Mouse (Mus musculus) CH12.LX (cell line): ENCODE measurements around the gene Tapbpl. TPM values are rescaled to one million over a fixed set of nuclear protein-coding genes. Genes with fewer than 3 reads are reported as not detected.

Experiments
- DNase-seq: peaks from one replicate; pipeline ENCODE4 v3.0.0-alpha.2; 2013; ENCODE audit errors: extremely low read depth
- H3K27ac ChIP-seq: 2 replicates; pipeline ENCODE4 v1.5.1; 2012; ENCODE audit warnings: low read depth, mild to moderate bottlenecking, control low read depth, moderate library complexity; ENCODE audit not compliant: insufficient read depth
- H3K27me3 ChIP-seq: replicated peaks from 2 replicates; pipeline ENCODE3; 2012; ENCODE audit warnings: inconsistent platforms
- H3K36me3 ChIP-seq, 2 experiments: replicated peaks in 1 of 2; 2 replicates each; pipeline versions ENCODE3 to v1.6.1; 2012; ENCODE audit warnings: inconsistent platforms in 1 of 2, low read length in 1 of 2, mild to moderate bottlenecking in 1 of 2, mixed read lengths in 1 of 2, moderate library complexity in 1 of 2; ENCODE audit not compliant: control insufficient read depth in 1 of 2, insufficient read depth in 1 of 2
- H3K4me1 ChIP-seq, 2 experiments: 2 replicates each; pipeline ENCODE4 v1.6.1; 2012; ENCODE audit warnings: inconsistent platforms in 1 of 2, moderate library complexity in 1 of 2; ENCODE audit not compliant: insufficient read depth in 2 of 2, control insufficient read depth in 1 of 2
- H3K4me2 ChIP-seq: 2 replicates; pipeline ENCODE4 v1.6.1; 2012; ENCODE audit warnings: low read depth, mild to moderate bottlenecking, control low read depth; ENCODE audit not compliant: poor library complexity, insufficient read depth, severe bottlenecking
- H3K4me3 ChIP-seq, 3 experiments: fragments of 150-350 bp in 1 of 3; sonication (generic) in 1 of 3; replicated peaks in 1 of 3; 2 replicates each; pipeline versions ENCODE3 to v1.5.1; 2011 to 2012; ENCODE audit warnings: low read depth in 2 of 3, low read length in 2 of 3, mild to moderate bottlenecking in 2 of 3, moderate library complexity in 2 of 3, control low read depth in 1 of 3, improper control_type of control experiment in 1 of 3, inconsistent platforms in 1 of 3, mixed read lengths in 1 of 3; ENCODE audit not compliant: poor library complexity in 1 of 3
- H3K79me2 ChIP-seq: replicated peaks from 2 replicates; pipeline ENCODE4 v1.6.1; 2012; ENCODE audit warnings: mild to moderate bottlenecking, moderate library complexity; ENCODE audit not compliant: control insufficient read depth, poor library complexity, insufficient read depth, severe bottlenecking; ENCODE audit errors: extremely low read depth
- H3K9ac ChIP-seq: 2 replicates; pipeline ENCODE4 v1.6.1; 2012; ENCODE audit warnings: low read depth, mild to moderate bottlenecking, control low read depth, moderate library complexity; ENCODE audit not compliant: insufficient read depth
- H3K9me3 ChIP-seq: replicated peaks from 2 replicates; pipeline ENCODE3; 2012; ENCODE audit warnings: low read length, inconsistent platforms, mixed read lengths
- BHLHE40 ChIP-seq: IDR thresholded peaks from 2 replicates; pipeline ENCODE4 v1.6.1; 2011; ENCODE audit warnings: mild to moderate bottlenecking, low read depth, low read length, improper control_type of control experiment
- CHD2 ChIP-seq: IDR thresholded peaks from 2 replicates; pipeline ENCODE4 v1.6.1; 2011; ENCODE audit warnings: low read length, improper control_type of control experiment
- E2F4 ChIP-seq: IDR thresholded peaks from 2 replicates; pipeline ENCODE4 v1.6.1; 2011; ENCODE audit warnings: low read depth, low read length, improper control_type of control experiment; ENCODE audit not compliant: insufficient replicate concordance
- ELF1 ChIP-seq: IDR thresholded peaks from 2 replicates; pipeline ENCODE4 v1.6.1; 2014; ENCODE audit warnings: low read depth, mild to moderate bottlenecking, inconsistent platforms, low read length, improper control_type of control experiment
- ETS1 ChIP-seq: conservative IDR thresholded peaks from 2 replicates; pipeline ENCODE4 v1.6.1; 2012; ENCODE audit warnings: low read depth, mild to moderate bottlenecking, inconsistent platforms, low read length, improper control_type of control experiment, moderate library complexity
- HCFC1 ChIP-seq: IDR thresholded peaks from 2 replicates; pipeline ENCODE4 v1.6.1; 2012; ENCODE audit warnings: low read depth, mild to moderate bottlenecking, inconsistent platforms, low read length, improper control_type of control experiment
- IRF4 ChIP-seq: IDR thresholded peaks from 2 replicates; pipeline ENCODE4 v1.6.1; 2014; ENCODE audit warnings: low read depth, mild to moderate bottlenecking, inconsistent platforms, low read length, improper control_type of control experiment
- JUN ChIP-seq: IDR thresholded peaks from 2 replicates; pipeline ENCODE4 v1.6.1; 2011; ENCODE audit warnings: low read depth, mild to moderate bottlenecking, low read length, improper control_type of control experiment, moderate library complexity; ENCODE audit not compliant: insufficient read depth
- KAT2A ChIP-seq: IDR thresholded peaks from 2 replicates; pipeline ENCODE4 v1.6.1; 2012; ENCODE audit warnings: low read length, improper control_type of control experiment, inconsistent platforms; ENCODE audit not compliant: insufficient replicate concordance
- MAFK ChIP-seq: IDR thresholded peaks from 2 replicates; pipeline ENCODE4 v1.6.1; 2011; ENCODE audit warnings: low read length, improper control_type of control experiment; ENCODE audit not compliant: insufficient replicate concordance
- MAX ChIP-seq: IDR thresholded peaks from 2 replicates; pipeline ENCODE4 v1.6.1; 2011; ENCODE audit warnings: low read length, improper control_type of control experiment
- MEF2A ChIP-seq: IDR thresholded peaks from 2 replicates; pipeline ENCODE4 v1.6.1; 2014; ENCODE audit warnings: low read depth, mild to moderate bottlenecking, inconsistent platforms, low read length, improper control_type of control experiment, borderline replicate concordance
- MXI1 ChIP-seq: IDR thresholded peaks from 2 replicates; pipeline ENCODE4 v1.6.1; 2011; ENCODE audit warnings: mild to moderate bottlenecking, low read depth, low read length, improper control_type of control experiment
- MYC ChIP-seq: IDR thresholded peaks from 2 replicates; pipeline ENCODE4 v1.6.1; 2011; ENCODE audit warnings: low read depth, mild to moderate bottlenecking, improper control_type of control experiment, low read length
- NELFE ChIP-seq: IDR thresholded peaks from 2 replicates; pipeline ENCODE4 v1.6.1; 2011; ENCODE audit warnings: low read depth, low read length, improper control_type of control experiment
- PAX5 ChIP-seq: IDR thresholded peaks from 2 replicates; pipeline ENCODE4 v1.6.1; 2012; ENCODE audit warnings: low read length, inconsistent platforms, mixed read lengths
- POLR2A ChIP-seq: IDR thresholded peaks from 2 replicates; pipeline ENCODE4 v1.6.1; 2011; ENCODE audit warnings: low read depth, mild to moderate bottlenecking, improper control_type of control experiment, low read length
- RCOR1 ChIP-seq: conservative IDR thresholded peaks from 2 replicates; pipeline ENCODE4 v1.6.1; 2012; ENCODE audit warnings: low read depth, mild to moderate bottlenecking, inconsistent platforms, low read length, improper control_type of control experiment
- SIN3A ChIP-seq: IDR thresholded peaks from 2 replicates; pipeline ENCODE4 v1.6.1; 2012; ENCODE audit warnings: low read length, improper control_type of control experiment, inconsistent platforms
- TBP ChIP-seq: conservative IDR thresholded peaks from 2 replicates; pipeline ENCODE4 v1.6.1; 2011; ENCODE audit warnings: low read depth, low read length, improper control_type of control experiment
- TCF12 ChIP-seq: IDR thresholded peaks from 2 replicates; pipeline ENCODE4 v1.6.1; 2014; ENCODE audit warnings: low read depth, mild to moderate bottlenecking, inconsistent platforms, low read length, improper control_type of control experiment
- UBTF ChIP-seq: IDR thresholded peaks from 2 replicates; pipeline ENCODE4 v1.6.1; 2012; ENCODE audit warnings: low read depth, mild to moderate bottlenecking, inconsistent platforms, low read length, improper control_type of control experiment, moderate library complexity
- USF1 ChIP-seq: IDR thresholded peaks from 2 replicates; pipeline ENCODE4 v1.6.1; 2014; ENCODE audit warnings: low read depth, mild to moderate bottlenecking, inconsistent platforms, low read length, improper control_type of control experiment
- ZC3H11A ChIP-seq: IDR thresholded peaks from 2 replicates; pipeline ENCODE4 v1.6.1; 2012; ENCODE audit warnings: low read depth, mild to moderate bottlenecking, inconsistent platforms, low read length, improper control_type of control experiment
- ZNF384 ChIP-seq: IDR thresholded peaks from 2 replicates; pipeline ENCODE4 v1.6.1; 2012; ENCODE audit warnings: low read depth, low read length, improper control_type of control experiment, inconsistent platforms
- dilution Hi-C: fragments of 300-500 bp; cut with MboI; formaldehyde crosslinking; loops from 2 replicates; pipeline ENCODE4 v1.14.3; 2020; ENCODE audit warnings: low sequenced_read_pairs; ENCODE audit not compliant: extremely low pct_unique_long_range_greater_than_20kb, extremely low pct_ligation_motif_present
- in situ Hi-C: fragments of 300-500 bp; cut with MboI; formaldehyde crosslinking; loops from 3 replicates; pipeline ENCODE4 v1.14.3; 2019; ENCODE audit warnings: low sequenced_read_pairs, low pct_ligation_motif_present, low pct_unique_long_range_greater_than_20kb, mixed read lengths
- polyA plus RNA-seq: library from polyadenylated mRNA; unstranded; fragments of >175 nt; gene quantifications from 2 replicates; pipeline ENCODE4 v1.2.1, GENCODE M21; 2012; ENCODE audit warnings: low read depth; ENCODE audit not compliant: insufficient read length
- total RNA-seq, 2 experiments: library from RNA; depleted of rRNA; stranded (reverse); fragments of 300-350 nt in 1 of 2; fragments of >200 nt in 1 of 2; gene quantifications; 2 replicates each; pipeline ENCODE4 v1.2.3; 2012 to 2014

The Tapbpl gene
- total and polyA plus RNA-seq, 3 experiments: 16.7 to 19.4 (median 17.7) TPM

DNA sequence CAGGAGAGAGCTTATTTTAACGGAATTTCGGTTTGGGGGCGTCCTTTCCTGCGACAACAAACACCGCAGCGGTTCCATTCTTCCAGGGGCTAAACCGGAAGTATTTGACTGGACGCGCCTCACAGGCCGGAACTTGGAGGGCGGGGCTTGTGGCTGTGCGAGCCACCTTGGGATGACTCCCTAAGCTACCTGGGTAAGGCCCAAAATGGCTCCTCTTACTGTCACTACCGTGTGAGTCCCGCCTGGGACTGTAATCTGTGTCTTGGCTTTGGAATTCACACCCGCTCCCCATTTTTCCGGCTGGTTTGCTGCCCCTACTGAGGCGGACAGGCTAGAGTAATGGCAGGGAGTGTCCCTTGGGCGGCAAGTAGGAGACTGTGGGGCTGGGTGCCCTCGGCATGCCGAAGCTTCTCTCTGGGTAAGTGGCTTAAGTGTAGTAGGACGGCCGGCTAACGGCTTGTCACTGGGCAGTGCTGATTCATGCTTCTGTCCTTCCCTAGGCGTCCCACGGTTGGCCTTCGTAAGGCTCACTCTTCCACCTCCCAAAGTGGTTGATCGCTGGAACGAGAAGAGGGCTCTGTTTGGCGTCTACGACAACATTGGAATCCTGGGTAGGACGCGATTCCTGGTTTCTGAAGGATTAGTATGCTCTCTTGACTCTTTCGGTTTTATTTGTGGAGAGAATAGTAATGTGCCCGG is 39.5 kb downstream of the Tapbpl start:
- H3K27me3 ChIP-seq: no peaks in the 10 kb centered on the region
- in situ Hi-C loops (no loop called here), dilution Hi-C loops (no loop called here)
- peak overlapping the region; percentile 93 for H3K9ac ChIP-seq
- H3K36me3 ChIP-seq: peaks cover 24 to 45% of the 10 kb centered on the region in 2 experiments
- H3K27ac ChIP-seq: peak overlapping the region; percentile 97
- H3K9me3 ChIP-seq: no peaks in the 10 kb centered on the region
- DNase-seq: peak; percentile 97
- peak overlapping the region; percentile 96 for H3K4me2 ChIP-seq
- no peak for TF ChIP-seq IRF4
- no peak for TF ChIP-seq MAX
- TF ChIP-seq JUN: no peak
- TF ChIP-seq TBP: peak; percentile 72; the same call in 1 of the 2 replicates
- no peak; the same call in 1 of the 2 replicates for TF ChIP-seq SIN3A
- TF ChIP-seq CHD2: no peak
- no peak for TF ChIP-seq PAX5
- no peak for TF ChIP-seq RCOR1
- peak; percentile 49 for TF ChIP-seq MXI1
- TF ChIP-seq NELFE: peak; percentile 51; the same call in 1 of the 2 replicates
- TF ChIP-seq ZC3H11A: no peak
- no peak for TF ChIP-seq E2F4
- no peak for TF ChIP-seq MAFK
- TF ChIP-seq ZNF384: no peak
- TF ChIP-seq ELF1: peak; percentile 78
- no peak for TF ChIP-seq MYC
- TF ChIP-seq BHLHE40: no peak
- TF ChIP-seq MEF2A: 0 out of 2 replicates have a peak, but pooled peaks have one; percentile 2
- no peak for TF ChIP-seq USF1
- TF ChIP-seq KAT2A: 0 out of 2 replicates have a peak, but pooled peaks have one; percentile 52
- TF ChIP-seq TCF12: peak; percentile 71
- no peak for TF ChIP-seq UBTF
- TF ChIP-seq POLR2A: peak; percentile 58
- peak; percentile 78 for TF ChIP-seq HCFC1
- TF ChIP-seq ETS1: no peak
- peaks cover 0 to 21% of the 10 kb centered on the region in 2 experiments; a peak in 2 of 4 replicates for H3K4me1 ChIP-seq
- peaks cover 39% of the 10 kb centered on the region for H3K79me2 ChIP-seq
- H3K4me3 ChIP-seq: peak overlapping the region; percentile 87 to 95 (median 95)
